In the genomic region with DNA sequence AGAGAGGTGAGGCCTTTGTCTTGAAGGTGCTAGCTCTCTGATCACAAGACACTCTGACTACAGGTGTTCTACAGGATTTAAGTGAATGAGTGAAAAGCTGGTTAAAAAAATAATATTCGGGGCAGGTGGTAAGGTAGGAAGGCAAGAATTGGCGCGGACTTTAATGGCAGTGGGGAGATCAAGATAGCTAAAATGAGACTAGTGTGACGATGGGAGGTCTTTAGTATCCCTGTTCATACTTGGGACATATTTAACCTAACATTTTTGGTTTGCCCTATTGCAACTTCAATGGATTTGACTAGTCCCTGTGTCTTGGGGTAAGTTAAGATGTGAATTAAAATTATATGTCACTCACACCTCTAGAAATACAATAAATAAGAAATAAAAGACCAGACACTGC, we compare ENCODE assay signal across 7 mouse cellular contexts. TPM values are rescaled to one million over a fixed set of nuclear protein-coding genes. Genes with fewer than 3 reads are reported as not detected.
DNase-seq lines count a peak whose midpoint lies in the region; ATAC-seq and TF ChIP-seq lines count a peak whose summit lies in the region.

No protein-coding gene starts in this region.

- no peak for ATAC-seq in lung, embryonic 14.5 days (ENCODE audit: insufficient read depth)
- ATAC-seq in forebrain, embryonic 11.5 days (replicated peaks; ENCODE audit: low FRiP score), result no peak
- no peak for ATAC-seq in intestine, postnatal 0 days
- ATAC-seq in neural tube, embryonic 15.5 days (ENCODE audit: low FRiP score), result no peak

- no peak for DNase-seq in lung, embryonic 14.5 days
- DNase-seq in lung, postnatal 4 days, result no peak
- no peak for DNase-seq in forebrain, embryonic 11.5 days (ENCODE audit: low spot score)
- no peak for DNase-seq in urinary bladder, postnatal 36 days (ENCODE audit: low spot score in 2 of 2)
- no peak for DNase-seq in yolk sac, embryonic 10.5 days (ENCODE audit: low spot score)

- H3K27ac ChIP-seq in lung, embryonic 14.5 days (ENCODE audit: low read depth), result no peak overlapping the region
- H3K27ac ChIP-seq in forebrain, embryonic 11.5 days (ENCODE audit: low read depth, low read length), result no peak overlapping the region; the same call in 1 of the 2 replicates
- H3K27ac ChIP-seq in intestine, postnatal 0 days (ENCODE audit: low read depth, low read length), result no peak overlapping the region
- peak overlapping the region; percentile 87 for H3K27ac ChIP-seq in neural tube, embryonic 15.5 days (replicated peaks)

- peak overlapping the region; percentile 77 for H3K4me3 ChIP-seq in lung, embryonic 14.5 days (ENCODE audit: low read depth, low read length)
- H3K4me3 ChIP-seq in forebrain, embryonic 11.5 days (ENCODE audit: low read depth, low read length), result peak overlapping the region; percentile 84
- H3K4me3 ChIP-seq in intestine, postnatal 0 days (ENCODE audit: low read depth, low read length), result peak overlapping the region; percentile 80
- H3K4me3 ChIP-seq in neural tube, embryonic 15.5 days (replicated peaks), result peak overlapping the region; percentile 74

- peaks cover 16% of the 10 kb centered on the region for H3K36me3 ChIP-seq in lung, embryonic 14.5 days (ENCODE audit: insufficient read depth)
- no peaks in the 10 kb centered on the region; the same call in 1 of the 2 replicates for H3K36me3 ChIP-seq in forebrain, embryonic 11.5 days (ENCODE audit: control insufficient read depth, insufficient read depth, low read length)
- peaks cover 19% of the 10 kb centered on the region for H3K36me3 ChIP-seq in intestine, postnatal 0 days (ENCODE audit: control insufficient read depth, insufficient read depth)
- H3K36me3 ChIP-seq in neural tube, embryonic 15.5 days, result peaks cover 14% of the 10 kb centered on the region

- peaks cover 11% of the 10 kb centered on the region; the same call in 1 of the 2 replicates for H3K4me1 ChIP-seq in lung, embryonic 14.5 days (ENCODE audit: insufficient read depth)
- H3K4me1 ChIP-seq in forebrain, embryonic 11.5 days (replicated peaks; ENCODE audit: control insufficient read depth, insufficient read depth, low read length), result peaks cover 8% of the 10 kb centered on the region
- H3K4me1 ChIP-seq in intestine, postnatal 0 days (replicated peaks; ENCODE audit: control insufficient read depth, insufficient read depth, low read length), result peaks cover 21% of the 10 kb centered on the region
- H3K4me1 ChIP-seq in neural tube, embryonic 15.5 days, result peaks cover 30% of the 10 kb centered on the region

- H3K27me3 ChIP-seq in lung, embryonic 14.5 days (ENCODE audit: insufficient read depth, low read length), result no peaks in the 10 kb centered on the region
- H3K27me3 ChIP-seq in forebrain, embryonic 11.5 days (ENCODE audit: control insufficient read depth, insufficient read depth, low read length), result no peaks in the 10 kb centered on the region
- no peaks in the 10 kb centered on the region for H3K27me3 ChIP-seq in intestine, postnatal 0 days (replicated peaks; ENCODE audit: control insufficient read depth, insufficient read depth, low read length)
- no peaks in the 10 kb centered on the region for H3K27me3 ChIP-seq in neural tube, embryonic 15.5 days (replicated peaks)

- H3K4me2 ChIP-seq in lung, embryonic 14.5 days, result peak overlapping the region; percentile 58
- peak overlapping the region; percentile 83 for H3K4me2 ChIP-seq in forebrain, embryonic 11.5 days (ENCODE audit: low read depth, low read length, severe bottlenecking)
- peak overlapping the region; percentile 88 for H3K4me2 ChIP-seq in intestine, postnatal 0 days (replicated peaks; ENCODE audit: low read depth)
- H3K4me2 ChIP-seq in neural tube, embryonic 15.5 days, result peak overlapping the region; percentile 97

- H3K9ac ChIP-seq in lung, embryonic 14.5 days, result peak overlapping the region; percentile 40; the same call in 1 of the 2 replicates
- H3K9ac ChIP-seq in forebrain, embryonic 11.5 days (ENCODE audit: low read length), result peak overlapping the region; percentile 37; the same call in 1 of the 2 replicates
- H3K9ac ChIP-seq in intestine, postnatal 0 days (ENCODE audit: low read depth, low read length), result no peak overlapping the region
- H3K9ac ChIP-seq in neural tube, embryonic 15.5 days (replicated peaks), result peak overlapping the region; percentile 56

- TF ChIP-seq CTCF in lung, embryonic 14.5 days (IDR thresholded peaks at IDR 0.05; ENCODE audit: low read depth), result no peak
- no peak for TF ChIP-seq CTCF in intestine, postnatal 0 days (IDR thresholded peaks at IDR 0.05; ENCODE audit: low read depth)

- no peaks in the 10 kb centered on the region for H3K9me3 ChIP-seq in lung, embryonic 14.5 days (ENCODE audit: low read depth, low read length)
- H3K9me3 ChIP-seq in forebrain, embryonic 11.5 days (ENCODE audit: control insufficient read depth, low read length), result no peaks in the 10 kb centered on the region
- no peaks in the 10 kb centered on the region for H3K9me3 ChIP-seq in intestine, postnatal 0 days (ENCODE audit: control insufficient read depth)
- no peaks in the 10 kb centered on the region for H3K9me3 ChIP-seq in neural tube, embryonic 15.5 days (replicated peaks)

- WGBS in lung, embryonic 14.5 days, result 37% methylated on average over 4 of the region's 4 CpGs
- WGBS in forebrain, embryonic 11.5 days, result 31% methylated on average over 4 of the region's 4 CpGs
- WGBS in intestine, postnatal 0 days, result 23% methylated on average over 4 of the region's 4 CpGs
- 34% methylated on average over 4 of the region's 4 CpGs for WGBS in neural tube, embryonic 15.5 days

RNA-seq across cellular contexts. Expression of a gene that starts 0.8 kb away (rescaled TPM):
- 82.1 and 97.3 TPM in 2 replicates for polyA plus RNA-seq in lung, embryonic 14.5 days (2014; fragmentation: Nextera tagmentation; extraction: Ambion mirVana)
- 71.8 and 72.3 TPM in 2 replicates for polyA plus RNA-seq in forebrain, embryonic 11.5 days (2014; fragmentation: Nextera tagmentation; extraction: Ambion mirVana)
- 58.6 and 61.1 TPM in 2 replicates for polyA plus RNA-seq in intestine, postnatal 0 days (2015; fragmentation: Nextera tagmentation; extraction: Ambion mirVana)
- polyA plus RNA-seq in neural tube, embryonic 15.5 days (2015; fragmentation: Nextera tagmentation; extraction: Ambion mirVana), result 68.5 and 70.3 TPM in 2 replicates

RNA-seq across cellular contexts. Expression of a gene that starts 3.0 kb away (rescaled TPM):
- 1.3 and 1.7 TPM in 2 replicates for polyA plus RNA-seq in lung, embryonic 14.5 days (2014; fragmentation: Nextera tagmentation; extraction: Ambion mirVana)
- 0.36 and 0.68 TPM in 2 replicates for polyA plus RNA-seq in forebrain, embryonic 11.5 days (2014; fragmentation: Nextera tagmentation; extraction: Ambion mirVana)
- 0.50 and 0.74 TPM in 2 replicates for polyA plus RNA-seq in intestine, postnatal 0 days (2015; fragmentation: Nextera tagmentation; extraction: Ambion mirVana)
- polyA plus RNA-seq in neural tube, embryonic 15.5 days (2015; fragmentation: Nextera tagmentation; extraction: Ambion mirVana), result 0.69 and 2.1 TPM in 2 replicates

RNA-seq across cellular contexts. Expression of a gene that starts 14.5 kb away (rescaled TPM):
- polyA plus RNA-seq in lung, embryonic 14.5 days (2014; fragmentation: Nextera tagmentation; extraction: Ambion mirVana), result 0.09 and 0.30 TPM in 2 replicates
- polyA plus RNA-seq in forebrain, embryonic 11.5 days (2014; fragmentation: Nextera tagmentation; extraction: Ambion mirVana), result 9.7 and 19.6 TPM in 2 replicates
- polyA plus RNA-seq in intestine, postnatal 0 days (2015; fragmentation: Nextera tagmentation; extraction: Ambion mirVana), result 0.76 and 1.0 TPM in 2 replicates
- polyA plus RNA-seq in neural tube, embryonic 15.5 days (2015; fragmentation: Nextera tagmentation; extraction: Ambion mirVana), result 54.8 and 62.5 TPM in 2 replicates

RNA-seq across cellular contexts. Expression of a gene that starts 27.1 kb away (rescaled TPM):
- polyA plus RNA-seq in lung, embryonic 14.5 days (2014; fragmentation: Nextera tagmentation; extraction: Ambion mirVana), result 1.1 and 1.7 TPM in 2 replicates
- polyA plus RNA-seq in forebrain, embryonic 11.5 days (2014; fragmentation: Nextera tagmentation; extraction: Ambion mirVana), result 0.45 and 0.68 TPM in 2 replicates
- polyA plus RNA-seq in intestine, postnatal 0 days (2015; fragmentation: Nextera tagmentation; extraction: Ambion mirVana), result 0.64 and 0.78 TPM in 2 replicates
- 1.7 and 2.6 TPM in 2 replicates for polyA plus RNA-seq in neural tube, embryonic 15.5 days (2015; fragmentation: Nextera tagmentation; extraction: Ambion mirVana)

RNA-seq across cellular contexts. Expression of a gene that starts 41.5 kb away (rescaled TPM):
- 86.0 and 86.5 TPM in 2 replicates for polyA plus RNA-seq in lung, embryonic 14.5 days (2014; fragmentation: Nextera tagmentation; extraction: Ambion mirVana)
- polyA plus RNA-seq in forebrain, embryonic 11.5 days (2014; fragmentation: Nextera tagmentation; extraction: Ambion mirVana), result 10.5 and 10.8 TPM in 2 replicates
- 29.2 and 35.1 TPM in 2 replicates for polyA plus RNA-seq in intestine, postnatal 0 days (2015; fragmentation: Nextera tagmentation; extraction: Ambion mirVana)
- 35.0 and 35.8 TPM in 2 replicates for polyA plus RNA-seq in neural tube, embryonic 15.5 days (2015; fragmentation: Nextera tagmentation; extraction: Ambion mirVana)
